Mouse (Mus musculus) hindbrain, postnatal 0 days (tissue): ENCODE measurements at regions not wholly inside any gene's neighbourhood (a gene's known extent, or its start where the extent isn't known, plus 50 kb on each side); places are given as distances from the start of the nearest gene placed in this dataset.
A peak's percentile ranks its signal among the peaks of the same experiment; 100 is the strongest.
"Not testable (repeated sequence)": the region's sequence is repeated elsewhere in the genome, so short reads cannot be mapped to it uniquely, and the experiment has no call there.

ENCODE experiments used
- ATAC-seq: fragments of 200-750 bp; cut with Nextera tagmentation; 2 replicates; pipeline ENCODE4 v1.8.0; 2017; ENCODE audit warnings: mild to moderate bottlenecking, moderate TSS enrichment, moderate library complexity
- DNase-seq: peaks from one replicate; pipeline ENCODE4 v3.0.0-alpha.2; 2015; ENCODE audit warnings: low spot score
- H3K27ac ChIP-seq: fragments of 300-500 bp; sonication (generic); 2 replicates; pipeline ENCODE4 v1.5.1; 2014; ENCODE audit warnings: mild to moderate bottlenecking
- H3K27me3 ChIP-seq: fragments of 300-500 bp; sonication (generic); 2 replicates; pipeline ENCODE4 v1.6.1; 2014; ENCODE audit warnings: low read length, mixed read lengths; ENCODE audit not compliant: insufficient read depth
- H3K36me3 ChIP-seq: fragments of 300-500 bp; sonication (generic); 2 replicates; pipeline ENCODE4 v1.6.1; 2014; ENCODE audit warnings: low read length, mixed read lengths; ENCODE audit not compliant: insufficient read depth
- H3K4me1 ChIP-seq: fragments of 300-500 bp; sonication (generic); 2 replicates; pipeline ENCODE4 v1.6.1; 2014; ENCODE audit warnings: antibody characterized with exemption, low read length, mixed read lengths; ENCODE audit not compliant: insufficient read depth
- H3K4me2 ChIP-seq: fragments of 300-500 bp; sonication (generic); 2 replicates; pipeline ENCODE4 v1.6.1; 2014; ENCODE audit warnings: low read depth, mild to moderate bottlenecking, low read length, moderate library complexity, mixed read lengths
- H3K4me3 ChIP-seq: fragments of 300-500 bp; sonication (generic); 2 replicates; pipeline ENCODE4 v1.5.1; 2014; ENCODE audit warnings: low read length
- H3K9ac ChIP-seq: fragments of 300-500 bp; sonication (generic); replicated peaks from 2 replicates; pipeline ENCODE4 v1.6.1; 2014; ENCODE audit warnings: mild to moderate bottlenecking, low read length, moderate library complexity, mixed read lengths
- H3K9me3 ChIP-seq: fragments of 300-500 bp; sonication (generic); 2 replicates; pipeline ENCODE4 v1.6.1; 2016; ENCODE audit warnings: low read length, mixed read lengths
- CTCF ChIP-seq: IDR thresholded peaks from 2 replicates; pipeline ENCODE4 v1.5.1; 2016; ENCODE audit warnings: antibody characterized with exemption, control low read depth, low read depth
- WGBS: fragments of 180-500 bp; shearing (Covaris S2); extraction: QIAGEN DNeasy Blood & Tissue Kit; methylation state at CpG from one replicate; pipeline ENCODE4 v1.1.7; 2014; 5-methylcytosine and 5-hydroxymethylcytosine counted together

DNA sequence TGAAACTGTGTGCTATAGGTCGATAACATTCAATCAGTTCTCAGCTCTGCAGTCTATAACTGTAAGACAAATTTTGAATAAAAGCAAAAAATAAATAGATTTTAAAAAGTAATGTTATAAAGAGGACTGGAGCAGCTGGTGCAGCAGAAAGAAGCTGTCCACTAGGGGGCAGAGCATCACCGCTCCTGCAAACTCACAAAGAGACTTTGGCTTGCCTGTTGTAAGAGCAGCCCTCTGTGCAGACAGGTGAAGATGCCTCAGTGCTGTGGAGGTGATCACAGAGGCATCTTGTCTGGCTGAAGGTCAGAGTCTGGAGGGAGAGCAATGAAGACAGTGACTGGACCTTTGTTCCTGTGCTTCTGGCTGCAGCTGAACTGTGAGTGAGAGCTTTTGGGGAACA is 588.2 kb downstream of the Dad1 start:
- ATAC-seq (peak; percentile 51; the same call in 1 of the 2 replicates), DNase-seq (peak; percentile 70)
- H3K4me2 ChIP-seq, H3K9ac ChIP-seq, H3K4me3 ChIP-seq, H3K27me3 ChIP-seq, H3K4me1 ChIP-seq, H3K27ac ChIP-seq, H3K36me3 ChIP-seq, H3K9me3 ChIP-seq: not testable (repeated sequence)
- 24% methylated on average over 2 of the region's 2 CpGs for WGBS
- TF ChIP-seq CTCF = peak; percentile 75

DNA sequence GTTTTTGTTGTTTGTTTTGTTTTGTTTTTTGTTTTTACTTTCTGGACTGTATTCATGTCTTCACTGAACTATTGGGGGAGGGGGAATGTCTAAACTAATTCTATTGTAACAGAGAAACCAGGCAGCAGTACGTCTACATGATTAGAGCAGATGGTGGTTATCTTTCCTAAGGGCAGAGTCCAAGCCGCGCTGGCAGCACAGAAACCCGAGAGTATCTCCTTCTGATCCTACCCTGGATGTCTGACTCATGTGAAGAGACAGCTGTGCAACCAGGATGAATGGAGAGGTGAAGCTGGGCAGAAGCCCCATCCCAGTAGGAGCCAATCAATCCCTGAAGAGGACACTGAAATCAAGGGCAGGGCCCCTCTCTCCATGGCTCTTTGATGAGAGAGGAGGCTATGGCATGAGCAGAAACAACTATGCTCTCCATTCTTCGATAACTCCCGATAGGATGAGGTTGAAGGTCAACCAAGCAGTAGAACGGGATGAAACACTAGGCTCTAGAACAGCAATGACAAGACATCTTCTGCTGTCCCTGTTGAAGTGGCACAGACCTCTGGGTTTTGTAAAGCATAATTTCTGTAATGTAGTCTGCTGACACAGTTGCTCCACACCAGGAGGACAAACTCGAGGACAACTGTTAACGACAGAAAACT is 591.1 kb downstream of the Dad1 start:
- H3K4me3 ChIP-seq, DNase-seq, H3K4me1 ChIP-seq, H3K27ac ChIP-seq, ATAC-seq, H3K36me3 ChIP-seq, H3K4me2 ChIP-seq, H3K27me3 ChIP-seq, H3K9me3 ChIP-seq, H3K9ac ChIP-seq: not testable (repeated sequence)
- WGBS = 70% methylated on average over 7 of the region's 9 CpGs

DNA sequence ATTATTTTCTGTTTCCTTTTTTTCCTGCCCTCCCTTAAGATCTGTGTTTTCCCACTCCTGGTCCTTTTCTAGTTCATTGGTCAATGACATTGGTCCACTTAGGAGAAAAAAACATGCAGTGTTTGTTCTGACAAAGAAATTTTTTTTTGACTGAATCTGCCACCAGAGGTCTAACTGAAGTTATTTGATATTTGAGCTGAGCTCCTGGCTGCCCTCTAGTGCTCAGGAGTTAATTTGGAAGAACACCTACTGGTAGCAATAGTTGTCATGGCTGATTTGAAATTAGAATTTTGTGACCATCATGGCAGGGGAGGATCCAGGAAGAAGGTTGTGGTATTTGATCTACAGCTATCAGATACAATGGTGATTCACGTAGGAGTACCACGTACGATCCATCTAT is 599.2 kb downstream of the Dad1 start:
- not testable (repeated sequence) for DNase-seq, H3K9me3 ChIP-seq, H3K4me2 ChIP-seq, H3K4me3 ChIP-seq, H3K27me3 ChIP-seq, ATAC-seq, H3K36me3 ChIP-seq, H3K27ac ChIP-seq, H3K4me1 ChIP-seq, H3K9ac ChIP-seq
- peak; percentile 37 for TF ChIP-seq CTCF
- WGBS = 97% methylated on average over 3 of the region's 3 CpGs

GRCm38 (mm10) chr14:53651061-53651460 is 602.8 kb downstream of the Dad1 start:
- not testable (repeated sequence) for DNase-seq, ATAC-seq, H3K4me2 ChIP-seq, H3K36me3 ChIP-seq, H3K9me3 ChIP-seq, H3K27me3 ChIP-seq, H3K4me3 ChIP-seq, H3K9ac ChIP-seq, H3K4me1 ChIP-seq, H3K27ac ChIP-seq
- WGBS = 60% methylated on average over 4 of the region's 5 CpGs

DNA sequence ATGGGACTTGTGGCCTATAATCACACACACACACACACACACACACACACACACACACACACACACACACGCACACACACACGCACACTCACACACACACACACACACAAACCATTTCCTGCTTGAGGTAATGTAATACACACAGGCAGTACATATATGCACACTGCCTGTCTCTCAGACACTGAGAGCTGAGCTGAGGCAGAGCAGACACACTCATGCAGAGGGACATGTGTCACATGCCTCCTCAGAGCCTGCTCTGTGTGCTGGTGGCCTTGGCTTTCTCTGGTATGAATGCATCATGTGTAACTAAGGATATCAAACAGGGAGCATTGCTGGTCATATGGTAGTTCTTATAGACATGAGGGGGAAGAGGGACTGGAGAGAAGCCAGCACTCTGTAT is 604.7 kb downstream of the Dad1 start:
- H3K27me3 ChIP-seq, H3K27ac ChIP-seq, ATAC-seq, H3K9ac ChIP-seq, H3K9me3 ChIP-seq, H3K36me3 ChIP-seq, DNase-seq, H3K4me2 ChIP-seq, H3K4me1 ChIP-seq, H3K4me3 ChIP-seq: not testable (repeated sequence)
- WGBS = 93% methylated on average over 2 of the region's 2 CpGs

DNA sequence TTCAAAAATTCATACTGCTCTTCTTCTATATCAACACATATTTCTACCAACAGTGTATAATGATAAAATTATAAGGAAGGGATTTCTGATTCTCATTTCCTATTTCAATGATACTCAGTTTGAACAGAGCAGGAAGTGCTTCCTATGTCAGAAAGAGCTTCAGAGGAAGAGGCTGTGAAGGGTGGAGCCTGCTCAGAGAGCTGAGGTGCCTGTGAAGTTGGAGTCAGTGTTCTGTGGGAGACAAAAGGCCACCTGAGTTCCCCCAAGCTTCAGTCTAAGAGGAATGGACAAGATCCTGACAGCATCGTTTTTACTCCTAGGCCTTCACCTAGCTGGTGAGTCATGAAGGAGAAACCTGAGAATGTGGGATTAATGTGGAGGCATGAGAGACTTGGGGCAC is 613.5 kb downstream of the Dad1 start:
- H3K36me3 ChIP-seq, DNase-seq, H3K9me3 ChIP-seq, H3K4me2 ChIP-seq, H3K27ac ChIP-seq, H3K4me1 ChIP-seq, H3K4me3 ChIP-seq, ATAC-seq, H3K27me3 ChIP-seq, H3K9ac ChIP-seq: not testable (repeated sequence)
- 63% methylated on average over 1 of the region's 1 CpGs for WGBS

DNA sequence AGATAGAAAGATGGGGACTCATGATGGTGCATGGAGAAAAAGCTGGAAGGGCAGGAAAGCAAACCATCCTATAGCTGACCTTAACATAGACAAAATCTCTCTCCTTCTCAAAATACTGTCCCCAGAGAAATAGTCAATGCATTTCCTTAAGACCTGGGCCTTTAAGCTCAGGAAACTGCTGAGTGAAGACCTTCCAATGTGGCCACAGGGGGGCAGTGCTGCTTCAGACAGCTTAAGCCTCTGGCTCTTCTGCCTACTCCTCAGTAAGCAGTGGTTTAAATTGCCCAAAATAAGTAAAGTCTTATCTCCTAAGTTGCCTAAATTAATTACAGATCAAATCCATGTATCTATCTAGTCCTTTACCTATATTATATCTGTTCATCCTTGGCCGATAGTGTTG is 616.2 kb downstream of the Dad1 start:
- H3K4me3 ChIP-seq, ATAC-seq, H3K4me2 ChIP-seq, H3K27ac ChIP-seq, H3K27me3 ChIP-seq, H3K9ac ChIP-seq, H3K36me3 ChIP-seq, H3K4me1 ChIP-seq, H3K9me3 ChIP-seq: not testable (repeated sequence)
- TF ChIP-seq CTCF = peak; percentile 53
- 70% methylated on average over 1 of the region's 1 CpGs for WGBS
- DNase-seq = peak; percentile 23

- WGBS = 45% methylated on average over 7 of the region's 7 CpGs
- not testable (repeated sequence) for ATAC-seq, H3K4me3 ChIP-seq, H3K27ac ChIP-seq, H3K9ac ChIP-seq, DNase-seq, H3K4me1 ChIP-seq, H3K27me3 ChIP-seq, H3K9me3 ChIP-seq, H3K36me3 ChIP-seq, H3K4me2 ChIP-seq
Observed at GRCm38 (mm10) chr14:53635206-53635605, 618.7 kb downstream of the Dad1 start.

GRCm38 (mm10) chr14:53634320-53634979 is 619.5 kb downstream of the Dad1 start:
- WGBS = 51% methylated on average over 4 of the region's 5 CpGs
- H3K36me3 ChIP-seq, H3K27ac ChIP-seq, ATAC-seq, H3K4me1 ChIP-seq, DNase-seq, H3K4me3 ChIP-seq, H3K9ac ChIP-seq, H3K27me3 ChIP-seq, H3K9me3 ChIP-seq, H3K4me2 ChIP-seq: not testable (repeated sequence)

- not testable (repeated sequence) for DNase-seq, H3K9ac ChIP-seq, H3K4me1 ChIP-seq, H3K4me3 ChIP-seq, H3K9me3 ChIP-seq, H3K4me2 ChIP-seq, H3K27ac ChIP-seq, H3K36me3 ChIP-seq, H3K27me3 ChIP-seq, ATAC-seq
- 90% methylated on average over 1 of the region's 1 CpGs for WGBS
Observed at GRCm38 (mm10) chr14:53633743-53634142, 620.2 kb downstream of the Dad1 start.
